Mouse (Mus musculus) gonadal fat pad, adult 2 months (tissue): ENCODE measurements around the gene Ccdc155. TPM values are rescaled to one million over a fixed set of nuclear protein-coding genes. Genes with fewer than 3 reads are reported as not detected.

Source experiments
- DNase-seq: peaks from one replicate; pipeline ENCODE4 v3.0.0-alpha.2; 2012; ENCODE audit warnings: low read depth
- polyA plus RNA-seq: library from polyadenylated mRNA; depleted of rRNA; stranded (reverse); fragments of >200 nt; gene quantifications from 2 replicates; pipeline ENCODE4 v1.2.3, GENCODE M21; 2012; rRNA removed

Ccdc155 gene
- polyA plus RNA-seq: 0.39 and 0.41 TPM in 2 replicates

DNA sequence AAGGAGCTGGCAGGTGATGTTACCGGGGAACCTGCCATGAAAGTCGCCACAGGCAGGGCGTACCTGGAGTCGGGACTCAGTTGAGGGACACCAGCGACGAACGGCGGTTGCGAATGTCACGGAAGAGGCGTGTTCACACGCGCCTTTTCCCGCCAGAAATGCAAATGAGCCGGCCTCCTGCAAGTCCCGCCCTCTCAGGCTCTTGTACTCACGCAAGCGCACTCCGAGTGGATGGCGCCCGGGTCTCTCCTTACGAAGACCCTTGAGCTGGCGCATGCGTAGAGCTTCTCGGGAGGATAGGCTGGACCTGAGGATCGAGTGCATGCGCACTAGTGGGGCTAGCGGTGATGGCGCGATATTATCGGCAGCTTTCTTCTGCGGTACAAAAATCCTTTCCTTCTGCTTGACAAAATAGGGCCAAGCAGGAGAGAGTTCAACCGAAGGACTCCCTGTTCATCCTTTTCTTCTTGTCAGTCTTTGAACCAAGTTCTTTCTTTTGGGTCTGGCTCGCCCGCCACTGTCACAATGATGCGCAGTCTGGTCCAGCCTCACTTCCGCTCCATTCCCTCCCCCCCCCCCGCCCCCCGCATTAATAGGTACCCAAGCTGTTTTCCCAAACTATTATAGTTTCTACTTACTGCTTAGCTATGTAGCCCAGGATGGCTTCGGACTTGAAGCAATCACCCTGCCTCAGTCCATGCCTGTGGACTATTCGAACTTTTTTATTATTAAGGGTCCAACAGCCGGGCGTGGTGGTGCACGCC lies at the start of gene Ccdc155:
Gene Ccdc155, minus strand, starts transcription at position 513 of the 764 bp plus-strand sequence.
- no peak for DNase-seq

DNA sequence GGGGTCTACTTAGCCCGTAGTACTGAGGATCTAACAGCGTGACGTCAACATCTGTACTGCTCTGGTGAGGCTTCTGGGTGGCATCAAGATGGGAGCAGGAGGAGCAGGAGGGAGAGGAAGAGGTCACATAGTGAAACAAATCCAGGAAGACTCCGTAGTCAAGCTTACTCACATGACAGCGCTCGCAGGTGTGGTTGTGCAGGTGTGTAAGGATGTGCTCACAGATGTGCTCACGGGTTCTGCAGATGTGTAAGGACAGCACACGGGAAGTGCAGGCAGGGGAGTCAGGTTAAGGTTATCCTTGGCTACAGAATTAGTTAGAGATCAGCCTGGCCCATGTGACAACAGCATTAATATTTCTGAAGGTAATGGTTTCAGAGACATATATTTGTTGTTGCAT lies 49.1 kb upstream of the Ccdc155 start:
- no peak for DNase-seq

DNA sequence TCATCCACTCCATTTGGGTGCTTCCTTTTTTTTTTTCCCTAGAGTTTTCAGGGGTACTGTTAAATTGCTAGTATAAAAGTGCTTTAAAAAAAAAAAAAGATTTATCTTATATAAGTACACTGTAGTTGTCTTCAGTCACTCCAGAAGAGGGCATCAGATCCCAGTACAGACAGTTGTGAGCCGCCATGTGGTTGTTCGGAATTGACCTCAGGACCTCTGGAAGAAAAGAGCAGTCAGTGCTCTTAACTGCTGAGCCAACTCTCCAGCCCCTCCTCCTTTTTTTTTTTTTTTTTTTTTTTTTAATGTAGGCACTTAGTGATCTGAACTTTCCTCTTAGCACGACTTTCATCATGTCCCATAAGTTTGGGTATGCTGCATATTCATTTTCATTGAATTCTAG lies 43.0 kb upstream of the Ccdc155 start:
- no peak for DNase-seq

DNA sequence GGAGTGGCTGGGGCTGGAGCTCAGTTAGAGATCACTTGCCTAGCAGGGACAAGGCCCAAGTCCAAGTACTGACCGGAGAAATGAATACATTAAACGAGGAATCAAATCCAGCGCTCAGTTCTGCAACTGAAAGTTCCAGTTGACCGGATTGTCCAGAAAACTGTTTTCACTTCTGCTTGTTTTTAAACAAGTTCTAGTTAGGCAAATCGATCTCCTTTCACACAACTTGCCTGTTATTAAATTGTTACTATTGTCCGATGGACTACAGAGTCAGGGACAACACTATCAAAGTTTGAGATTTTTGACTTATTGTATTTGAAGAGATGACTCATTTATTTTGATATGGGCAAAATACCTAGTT lies 36.7 kb upstream of the Ccdc155 start:
- DNase-seq: no peak

DNA sequence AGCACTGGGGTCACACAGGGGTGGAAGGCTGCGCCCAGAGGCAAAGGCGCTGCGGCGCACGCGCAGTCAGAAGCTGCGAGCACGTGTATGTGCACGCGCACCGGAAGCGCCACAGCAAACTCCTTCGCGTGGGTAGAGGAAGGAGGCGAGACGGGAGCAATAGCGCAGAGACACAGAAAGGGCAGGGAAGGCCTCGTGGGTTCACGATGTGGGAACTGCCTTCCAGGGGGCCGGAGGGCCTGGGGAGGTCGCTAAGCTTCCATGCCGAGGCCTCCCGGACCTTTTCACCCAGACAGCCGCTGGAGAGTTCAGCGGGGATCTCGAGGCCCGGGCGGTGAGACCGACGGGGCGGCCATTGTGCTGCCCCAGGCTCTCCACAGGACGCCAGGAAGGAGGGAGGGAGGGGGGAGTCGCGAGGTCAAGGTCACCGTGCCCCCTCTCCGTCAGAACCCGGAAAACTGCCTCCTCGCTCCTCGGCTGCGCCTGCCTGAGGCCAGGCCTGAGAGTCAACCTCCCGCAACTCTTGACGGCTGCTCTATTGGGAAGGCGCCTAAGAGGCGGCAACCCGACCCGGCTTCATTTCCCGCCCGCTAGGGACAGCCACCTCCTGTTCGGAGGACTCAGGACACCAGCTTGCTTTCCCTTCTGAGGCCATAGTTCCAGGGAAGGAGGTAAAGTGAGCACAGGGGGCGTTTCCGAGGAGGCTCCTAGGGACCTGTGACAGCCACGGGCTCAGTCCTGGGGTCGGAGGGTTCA lies 36.1 kb upstream of the Ccdc155 start, which contains the start of gene Slc6a16:
Gene Slc6a16, plus strand, starts transcription at position 453 of the 756 bp plus-strand sequence.
- no peak for DNase-seq

DNA sequence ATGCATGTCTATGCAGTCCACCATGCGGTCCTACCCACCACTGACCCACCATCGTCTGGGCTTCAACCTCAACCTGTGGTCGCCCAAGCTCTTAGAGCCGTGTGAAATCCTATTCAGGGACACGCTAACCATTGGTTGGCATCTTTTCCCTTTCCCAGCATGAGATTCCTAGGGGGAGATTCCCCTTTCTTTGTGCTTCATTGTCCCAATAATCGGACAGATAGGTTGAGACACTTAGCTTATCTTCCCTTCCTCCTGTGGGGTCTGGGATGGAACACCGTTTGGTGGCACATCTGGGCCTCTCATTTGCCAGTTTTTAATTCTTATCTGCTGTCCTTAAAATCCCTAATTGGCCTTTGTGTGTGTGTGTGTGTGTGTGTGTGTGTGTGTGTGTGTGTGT lies 35.4 kb upstream of the Ccdc155 start:
- DNase-seq: no peak

DNA sequence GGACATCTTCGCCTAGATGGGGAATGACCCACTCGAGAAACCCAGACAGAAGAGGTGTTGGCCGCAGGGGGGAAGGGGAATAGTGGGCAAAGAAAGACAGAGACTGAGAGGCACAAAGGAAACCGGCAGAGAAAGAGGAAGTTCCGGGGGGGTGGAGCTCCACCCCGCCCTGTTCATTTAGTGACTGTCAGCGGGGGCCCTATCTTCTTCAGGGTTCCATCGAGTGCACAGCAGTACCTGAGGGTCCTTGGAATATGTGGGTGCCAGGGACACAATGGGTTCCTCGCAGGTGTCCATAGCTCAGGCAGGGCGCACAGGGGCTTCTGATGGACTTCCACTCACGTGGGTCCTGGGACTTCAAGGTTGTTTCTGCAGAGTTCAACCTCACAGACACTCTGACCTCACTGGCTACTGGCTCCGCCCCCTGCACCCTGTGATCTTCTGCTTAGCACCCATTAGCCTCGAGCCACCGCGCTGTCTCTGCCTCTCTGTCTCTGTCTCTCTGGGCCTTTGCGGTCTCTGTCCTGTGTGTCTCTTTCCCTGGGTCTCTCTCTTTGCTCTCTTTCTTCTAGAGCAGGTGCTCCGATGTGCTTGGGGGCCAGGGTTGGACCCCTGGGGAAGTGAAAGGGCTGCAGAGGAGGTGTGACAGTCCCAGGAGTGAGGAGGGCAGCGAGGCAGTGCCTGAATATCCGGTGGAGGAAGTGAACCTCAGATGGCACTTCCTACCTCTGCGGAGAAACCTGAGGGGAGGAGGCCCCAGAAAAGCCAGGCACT lies 34.2 kb upstream of the Ccdc155 start, which contains the start of gene Cd37:
Gene Cd37, minus strand, starts transcription at position 393 of the 774 bp plus-strand sequence.
- DNase-seq: no peak

DNA sequence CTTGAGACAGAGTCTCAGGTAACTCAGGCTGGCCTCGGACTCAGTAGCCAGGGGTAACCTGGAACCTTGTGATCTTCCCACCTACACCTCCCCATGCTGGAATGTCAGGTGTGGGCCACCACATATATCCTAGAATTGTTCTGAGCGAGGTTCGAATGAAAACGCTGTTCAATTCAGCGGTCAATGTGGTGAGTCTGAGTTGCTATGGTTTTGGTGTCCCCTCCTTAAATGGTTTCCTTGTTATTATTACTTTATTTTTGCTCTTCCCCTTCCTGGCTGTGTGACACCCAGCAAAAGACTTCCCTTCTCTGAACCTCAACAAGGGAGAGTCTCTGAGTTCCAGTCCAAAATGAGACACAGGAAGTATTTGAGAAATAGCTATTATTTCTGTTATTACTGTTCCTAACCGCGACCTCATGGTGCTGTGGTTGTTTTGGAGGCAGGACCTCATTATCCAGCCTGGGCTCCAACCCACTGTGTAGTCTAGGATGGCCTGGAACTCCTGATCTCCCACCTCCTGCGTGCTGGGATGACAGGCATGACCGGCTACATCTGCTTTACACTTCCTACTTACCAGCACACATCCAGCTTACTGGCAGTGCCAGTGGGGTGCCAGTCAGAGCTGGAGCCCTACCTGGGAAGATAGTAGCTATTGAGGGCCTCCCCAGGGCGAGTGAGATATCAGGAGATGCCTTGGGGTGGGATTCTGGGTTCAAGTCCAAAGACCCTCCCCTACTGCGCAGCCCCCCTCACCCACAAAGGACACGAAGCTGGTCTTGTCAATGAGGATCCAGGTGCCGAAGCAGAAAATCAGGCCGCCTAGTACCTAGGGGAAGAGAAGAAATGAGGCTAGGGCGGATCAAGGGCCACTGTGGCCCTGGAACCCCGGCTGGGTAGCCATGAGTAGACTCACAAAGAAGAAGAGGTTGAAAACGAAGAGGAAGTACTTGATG lies 33.3 kb upstream of the Ccdc155 start:
- DNase-seq: no peak

DNA sequence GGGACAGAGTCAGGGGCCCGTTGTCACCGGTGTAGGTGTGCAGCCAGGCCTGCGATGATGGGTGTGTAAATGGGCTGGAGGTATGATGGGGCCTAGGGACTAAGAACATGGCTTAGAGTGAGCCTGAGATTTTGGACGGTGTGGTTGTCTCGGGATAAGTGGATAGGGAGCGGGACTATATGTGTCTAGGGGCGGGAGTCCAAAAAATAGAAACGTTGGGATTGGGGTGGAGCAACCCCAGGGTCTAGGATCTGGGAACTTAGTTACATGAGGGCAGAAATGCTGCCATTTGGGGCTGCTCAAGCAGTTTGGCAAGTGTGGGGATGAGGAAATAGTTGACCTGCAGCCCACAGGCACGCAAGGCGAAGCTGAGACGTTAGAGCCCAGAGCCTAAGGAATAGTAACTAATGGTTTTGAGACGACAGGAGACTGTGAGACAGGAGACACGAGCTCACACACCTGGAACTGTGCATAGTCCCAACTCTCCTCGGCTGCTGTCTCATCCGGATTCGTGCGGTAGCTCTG lies 31.0 kb upstream of the Ccdc155 start:
- DNase-seq: no peak

DNA sequence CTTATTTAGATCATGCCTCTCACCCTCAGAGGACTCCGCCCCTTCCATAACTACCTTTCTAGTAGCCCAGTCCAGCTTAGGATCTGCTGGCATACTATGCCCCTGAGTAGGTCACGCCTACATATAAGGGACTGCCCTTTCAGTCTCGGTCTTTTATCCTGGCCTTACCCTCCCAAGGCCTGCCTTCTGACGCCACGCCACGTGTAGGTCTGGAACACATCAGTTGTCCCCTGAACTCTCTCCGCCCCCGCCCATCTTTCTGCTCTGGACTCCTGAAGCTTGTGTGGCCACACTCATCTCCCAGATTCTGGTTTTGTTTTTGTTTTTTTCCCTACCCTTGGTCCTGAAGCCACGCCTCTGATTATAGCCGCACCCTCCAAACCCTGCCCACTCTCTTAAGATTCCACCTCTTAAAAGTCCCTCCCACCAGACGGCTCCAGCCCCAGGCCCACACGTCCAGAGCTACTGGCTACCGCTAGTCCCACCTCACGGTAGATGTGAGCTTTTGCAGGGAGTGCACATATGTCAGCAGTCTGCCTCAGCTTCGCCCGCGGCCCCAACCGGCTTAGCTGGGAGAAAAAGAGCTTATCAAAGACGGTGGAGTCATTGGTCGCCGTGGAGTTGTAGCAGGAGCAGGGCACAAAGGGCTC lies 30.4 kb upstream of the Ccdc155 start:
- no peak for DNase-seq

DNA sequence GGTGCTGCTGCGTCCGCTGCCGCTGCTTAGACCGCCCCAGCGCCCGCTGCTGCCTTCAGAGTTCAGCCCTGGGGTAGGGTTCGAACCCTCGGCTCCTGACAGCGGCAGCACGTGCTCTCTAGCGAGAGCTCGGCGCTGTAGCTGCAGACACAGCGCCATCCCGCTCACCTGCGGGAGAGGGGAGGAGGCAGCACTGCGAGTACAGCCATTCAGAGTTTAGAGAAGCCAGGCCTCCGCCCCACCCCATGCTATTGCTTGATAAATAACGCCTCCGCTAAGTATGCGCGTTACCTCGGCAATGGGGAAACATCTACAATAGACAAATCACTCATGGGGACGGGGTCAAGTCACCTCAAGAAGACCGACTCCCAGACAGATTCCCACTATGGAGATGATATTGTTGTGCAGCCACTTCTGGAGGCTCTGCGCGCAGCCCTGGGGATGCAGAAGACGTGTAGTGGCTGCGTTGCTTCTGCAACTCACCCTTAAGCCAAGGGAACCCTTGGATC lies 29.7 kb upstream of the Ccdc155 start:
- DNase-seq: no peak

DNA sequence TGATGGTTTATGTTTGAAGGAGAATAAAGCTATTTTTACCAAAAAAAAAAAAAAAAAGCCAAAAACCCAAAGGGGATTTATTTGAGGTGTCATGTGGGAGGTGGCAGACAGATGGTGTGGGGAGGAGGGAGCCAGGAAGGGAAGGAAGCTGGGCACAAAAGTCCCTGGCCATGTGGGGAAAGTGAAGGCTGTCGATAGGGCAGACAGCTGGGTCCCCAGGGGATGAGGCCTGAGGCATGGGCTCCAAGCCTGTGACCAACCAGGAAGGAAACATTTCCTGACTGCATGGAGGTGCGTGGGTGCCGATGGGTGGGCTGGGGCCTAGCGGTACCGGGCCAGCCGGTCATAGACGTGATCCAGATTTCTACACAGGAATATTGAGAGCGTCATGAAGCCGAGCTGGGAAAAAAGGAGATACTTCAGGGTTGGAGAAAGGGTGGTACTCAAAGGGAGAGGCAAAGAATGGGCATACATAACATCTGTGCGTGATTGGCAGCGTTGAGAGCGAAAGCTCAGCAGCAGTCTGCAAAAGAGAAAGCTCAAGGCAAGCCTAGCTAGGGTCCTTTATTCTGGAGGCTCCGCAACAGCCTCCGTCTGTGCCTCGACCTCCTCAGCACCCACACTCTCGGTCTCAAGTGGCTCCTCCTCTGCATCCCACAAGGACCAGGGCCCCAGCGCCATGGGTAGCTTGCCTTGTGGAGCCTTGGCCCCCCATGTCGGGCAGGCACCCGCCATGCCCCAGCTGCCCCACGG lies 29.1 kb upstream of the Ccdc155 start:
- no peak for DNase-seq

DNA sequence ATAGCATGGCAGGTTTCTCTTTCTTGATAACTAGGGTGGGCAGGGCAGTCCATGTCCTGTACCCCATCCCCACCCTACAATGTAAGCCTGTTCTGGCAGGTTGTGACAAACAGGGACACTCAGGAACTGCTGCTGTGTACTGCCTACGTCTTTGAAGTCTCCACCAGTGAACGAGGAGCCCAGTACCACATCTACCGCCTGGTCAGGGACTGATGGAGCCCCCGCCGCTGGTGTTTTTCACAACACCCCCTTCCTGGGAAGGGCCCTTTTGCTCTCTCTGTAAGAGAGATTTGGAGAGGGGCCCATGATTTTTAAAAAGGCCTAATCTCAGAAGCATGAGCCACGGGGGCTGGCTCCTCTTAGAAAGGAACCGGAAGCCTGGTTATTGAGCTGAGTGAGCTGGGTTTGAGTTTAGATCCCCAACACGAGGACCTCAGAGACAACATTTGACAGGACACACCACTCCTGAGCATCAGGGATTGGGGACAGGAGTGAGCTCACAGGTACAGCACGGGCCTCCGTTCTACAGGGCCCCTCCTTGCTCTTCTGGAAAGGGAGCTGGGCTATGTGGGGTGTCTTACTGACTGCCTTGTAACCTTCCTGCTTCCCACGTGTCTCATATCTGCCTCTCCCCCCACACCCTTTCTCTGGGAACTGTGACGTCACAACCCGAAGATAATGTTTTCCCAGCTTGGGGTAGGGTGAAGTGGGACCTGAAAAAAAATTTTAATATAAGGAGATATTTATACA lies 28.2 kb upstream of the Ccdc155 start:
- DNase-seq: no peak

DNA sequence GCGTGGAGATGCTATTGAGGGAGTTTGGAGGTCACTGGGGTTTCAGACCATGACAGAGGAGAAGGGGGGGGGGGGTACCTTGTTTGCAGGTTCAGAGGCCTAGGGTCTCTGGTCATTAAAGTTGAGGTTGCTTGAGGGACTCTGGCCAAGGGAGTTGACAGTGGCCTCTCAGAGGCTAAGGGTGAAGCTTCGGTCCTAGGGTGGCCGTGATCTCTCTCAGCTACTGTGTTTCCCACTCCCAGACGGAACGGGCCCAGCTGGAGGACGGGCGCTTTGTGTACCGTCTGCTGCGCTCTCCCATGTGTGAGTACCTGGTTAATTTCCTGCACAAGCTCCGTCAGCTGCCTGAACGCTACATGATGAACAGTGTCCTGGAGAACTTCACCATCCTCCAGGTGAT lies 27.2 kb upstream of the Ccdc155 start:
- no peak for DNase-seq

DNA sequence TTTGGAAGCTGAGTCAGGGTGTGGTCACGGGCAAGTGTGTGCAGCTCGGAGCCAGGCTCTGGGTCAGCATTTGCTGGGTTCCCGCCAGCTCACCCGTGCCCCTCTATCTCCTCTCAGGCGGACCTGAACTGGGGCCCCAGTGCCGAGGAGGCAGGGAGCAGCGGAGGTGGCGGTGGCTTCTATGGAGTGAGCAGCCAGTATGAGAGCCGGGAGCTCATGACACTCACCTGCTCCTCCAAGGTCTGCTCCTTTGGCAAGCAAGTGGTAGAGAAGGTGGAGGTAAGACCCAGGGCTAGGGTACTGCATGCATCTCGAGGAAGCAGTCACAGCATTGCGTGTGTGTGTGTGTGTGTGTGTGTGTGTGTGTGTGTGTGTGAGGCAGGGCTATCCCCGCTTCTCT lies 26.5 kb upstream of the Ccdc155 start:
- no peak for DNase-seq

DNA sequence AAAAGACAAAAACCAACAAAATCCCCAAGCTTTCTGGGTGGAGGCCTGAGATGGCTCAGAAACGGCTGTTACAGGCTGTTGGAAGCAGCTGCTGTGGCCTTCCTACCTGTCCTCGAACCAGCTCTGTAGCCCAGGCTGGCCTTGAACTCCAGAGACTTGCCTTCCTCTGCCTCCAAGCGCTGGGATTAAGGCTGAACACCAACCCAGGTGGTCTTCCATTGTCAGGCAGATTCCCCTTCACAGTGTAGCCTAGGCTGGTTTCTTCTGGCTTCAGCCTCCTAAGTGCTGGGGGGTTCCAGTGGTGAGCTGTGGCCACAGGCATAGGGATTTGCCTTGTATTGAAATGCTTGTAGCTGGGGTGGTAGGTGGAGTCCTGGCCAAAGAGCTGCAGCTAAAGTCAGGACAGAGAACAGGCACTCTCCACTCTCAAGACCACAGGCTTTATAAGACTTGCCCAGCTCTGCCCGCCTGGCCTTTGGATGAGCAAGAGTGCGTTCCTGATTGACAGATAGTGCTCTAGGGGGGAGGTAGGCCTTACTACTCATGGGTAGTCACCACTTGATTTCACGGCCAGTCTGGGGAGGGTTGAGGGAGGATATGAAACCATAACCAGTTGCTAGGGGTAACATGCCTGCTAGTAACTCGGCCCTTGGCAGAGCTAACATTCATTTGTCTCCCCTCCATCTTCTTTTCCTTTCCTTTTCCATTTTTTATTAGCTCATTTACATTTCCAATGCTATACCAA lies 24.9 kb upstream of the Ccdc155 start:
- DNase-seq: no peak

DNA sequence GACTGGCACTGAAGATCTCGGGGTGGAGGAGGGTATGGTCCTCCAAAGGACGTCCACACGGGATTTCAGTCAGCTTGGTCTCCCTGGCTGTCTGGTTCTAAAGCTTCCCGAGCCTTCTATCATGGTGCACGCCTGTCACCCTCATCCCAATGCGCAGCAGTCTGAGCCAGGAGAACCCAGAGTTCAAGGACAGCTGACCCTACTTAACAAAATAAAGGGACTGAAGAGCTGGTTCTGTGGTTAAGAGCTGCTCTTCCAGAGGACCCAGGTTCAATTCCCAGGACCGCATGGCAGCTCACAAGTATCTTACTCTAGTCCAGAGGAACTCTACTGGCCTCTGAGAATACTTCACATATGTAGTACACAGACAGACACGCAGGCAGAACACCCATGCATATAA lies 24.4 kb upstream of the Ccdc155 start:
- DNase-seq: no peak

DNA sequence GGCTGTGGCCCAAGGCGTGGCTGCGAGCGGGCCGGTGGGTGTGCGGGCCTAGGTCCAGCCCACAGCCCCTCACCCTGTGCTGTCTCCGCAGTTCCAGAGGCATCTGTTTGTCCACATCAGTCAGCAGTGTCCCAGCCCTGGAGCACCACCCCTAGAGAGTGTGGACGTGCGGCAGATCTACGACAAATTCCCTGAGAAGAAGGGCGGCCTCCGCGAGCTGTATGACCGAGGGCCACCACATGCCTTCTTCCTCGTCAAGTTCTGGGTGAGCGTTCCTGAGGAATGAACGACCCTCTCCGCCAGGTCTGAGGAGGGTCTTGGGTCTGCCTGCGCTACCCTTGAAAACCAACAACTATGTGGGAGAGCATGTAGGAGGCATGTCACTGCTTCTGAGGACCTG lies 23.9 kb upstream of the Ccdc155 start:
- DNase-seq: no peak
